8 mouse cellular contexts compared by ENCODE assay signal in the genomic region with DNA sequence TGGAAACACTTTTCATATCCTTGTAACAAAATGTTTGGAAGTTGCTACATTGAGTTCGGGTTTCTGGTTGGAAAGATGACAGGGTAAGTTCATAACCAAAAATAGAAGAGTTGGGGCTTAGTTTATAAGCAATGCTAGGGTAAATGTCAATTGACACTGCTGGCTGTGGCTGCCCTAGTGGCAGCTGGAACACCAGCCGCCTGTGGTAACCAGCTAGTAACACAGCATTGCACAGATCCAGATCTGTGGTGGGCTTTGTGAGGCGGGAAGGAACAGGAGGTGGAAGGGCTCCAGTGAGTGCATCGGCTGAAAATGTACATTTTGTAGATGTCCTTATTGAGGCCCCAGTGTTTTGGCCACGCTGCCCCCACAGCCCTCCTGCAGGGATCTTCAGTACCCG. TPM values are rescaled to one million over a fixed set of nuclear protein-coding genes. Genes with fewer than 3 reads are reported as not detected.
A peak's percentile ranks its signal among the peaks of the same experiment; 100 is the strongest.
DNase-seq lines count a peak whose midpoint lies in the region; ATAC-seq and TF ChIP-seq lines count a peak whose summit lies in the region.

No protein-coding gene starts in this region.

- H3K79me3 ChIP-seq in C2C12 (ENCODE audit: low read depth): peaks cover 23% of the 10 kb centered on the region

- no peak for TF ChIP-seq CTCF in C2C12 (IDR thresholded peaks at IDR 0.05; ENCODE audit: control insufficient read depth, insufficient read depth, insufficient read length)
- no peak for TF ChIP-seq CTCF in liver, postnatal 0 days (IDR thresholded peaks at IDR 0.05; ENCODE audit: low read depth)

- ATAC-seq in heart, embryonic 11.5 days (replicated peaks; ENCODE audit: insufficient number of reproducible peaks, low FRiP score, low TSS enrichment): no peak
- no peak for ATAC-seq in forebrain, embryonic 12.5 days (ENCODE audit: low FRiP score)
- ATAC-seq in liver, postnatal 0 days: no peak
- ATAC-seq in activated CD4-positive, CD25-positive, alpha-beta regulatory T cell, adult 4 months: no peak

- H3K9me3 ChIP-seq in heart, embryonic 11.5 days (replicated peaks; ENCODE audit: control insufficient read depth, low read length): no peaks in the 10 kb centered on the region
- no peaks in the 10 kb centered on the region for H3K9me3 ChIP-seq in forebrain, embryonic 12.5 days
- H3K9me3 ChIP-seq in liver, postnatal 0 days (ENCODE audit: low read length): no peaks in the 10 kb centered on the region

- H3K27ac ChIP-seq in heart, embryonic 11.5 days (ENCODE audit: low read depth, low read length): no peak overlapping the region
- no peak overlapping the region for H3K27ac ChIP-seq in forebrain, embryonic 12.5 days
- H3K27ac ChIP-seq in liver, postnatal 0 days (ENCODE audit: low read depth): no peak overlapping the region

- 43% methylated on average over 6 of the region's 6 CpGs for WGBS in heart, embryonic 11.5 days (ENCODE audit: insufficient replicate concordance)
- WGBS in forebrain, embryonic 12.5 days: 44% methylated on average over 6 of the region's 6 CpGs
- WGBS in liver, postnatal 0 days (ENCODE audit: insufficient replicate concordance): 33% methylated on average over 6 of the region's 6 CpGs

- peak overlapping the region; percentile 84 for H3K4me3 ChIP-seq in heart, embryonic 11.5 days (ENCODE audit: low read depth, low read length)
- peak overlapping the region; percentile 75 for H3K4me3 ChIP-seq in C2C12 (ENCODE audit: insufficient read depth, poor library complexity, severe bottlenecking)
- H3K4me3 ChIP-seq in forebrain, embryonic 12.5 days (replicated peaks): peak overlapping the region; percentile 94
- peak overlapping the region; percentile 92 for H3K4me3 ChIP-seq in liver, postnatal 0 days (ENCODE audit: low read depth, low read length)

- H3K4me1 ChIP-seq in heart, embryonic 11.5 days (ENCODE audit: control insufficient read depth, insufficient read depth, low read length): peaks cover 4% of the 10 kb centered on the region
- H3K4me1 ChIP-seq in forebrain, embryonic 12.5 days: peaks cover 34% of the 10 kb centered on the region
- peaks cover 15% of the 10 kb centered on the region for H3K4me1 ChIP-seq in liver, postnatal 0 days (ENCODE audit: insufficient read depth)

- H3K79me2 ChIP-seq in C2C12 (ENCODE audit: control insufficient read depth, insufficient read depth): peaks cover 40% of the 10 kb centered on the region

- peak overlapping the region; percentile 57 for H3ac ChIP-seq in C2C12 (ENCODE audit: control insufficient read depth, insufficient read length, low read depth)

- no peak for DNase-seq in heart, postnatal 10 days
- DNase-seq in liver, postnatal 0 days: no peak
- DNase-seq in frontal cortex, adult 2 months (ENCODE audit: extremely low spot score in 1 of 2, low spot score in 1 of 2): no peak
- DNase-seq in left cerebral cortex, adult 8-10 months (ENCODE audit: low spot score in 2 of 2): no peak

- H3K4me2 ChIP-seq in heart, embryonic 11.5 days: peak overlapping the region; percentile 96
- H3K4me2 ChIP-seq in forebrain, embryonic 12.5 days: peak overlapping the region; percentile 94
- peak overlapping the region; percentile 99 for H3K4me2 ChIP-seq in liver, postnatal 0 days (ENCODE audit: low read depth, low read length)

- peaks cover 4% of the 10 kb centered on the region for H3K36me3 ChIP-seq in heart, embryonic 11.5 days (ENCODE audit: control insufficient read depth, insufficient read depth, low read length)
- H3K36me3 ChIP-seq in C2C12 (ENCODE audit: control insufficient read depth, insufficient read depth): peaks cover 10% of the 10 kb centered on the region
- peaks cover 29% of the 10 kb centered on the region for H3K36me3 ChIP-seq in forebrain, embryonic 12.5 days (replicated peaks)
- H3K36me3 ChIP-seq in liver, postnatal 0 days (replicated peaks; ENCODE audit: insufficient read depth, low read length): peaks cover 12% of the 10 kb centered on the region

- intact Hi-C loops in heart, postnatal 10 days (cut with DNase I): loop anchor here (1.0 kb wide), 1 partner anchor 37 kb away; no protein-coding TSS in a partner anchor

- peak overlapping the region; percentile 65; the same call in 1 of the 2 replicates for H3K9ac ChIP-seq in heart, embryonic 11.5 days (ENCODE audit: low read depth, low read length)
- peak overlapping the region; percentile 94 for H3K9ac ChIP-seq in forebrain, embryonic 12.5 days
- peak overlapping the region; percentile 84 for H3K9ac ChIP-seq in liver, postnatal 0 days (replicated peaks)

- TF ChIP-seq EP300 in liver, postnatal 0 days (IDR thresholded peaks at IDR 0.05; ENCODE audit: low read depth): no peak

- no peaks in the 10 kb centered on the region for H3K27me3 ChIP-seq in heart, embryonic 11.5 days (ENCODE audit: control insufficient read depth, insufficient read depth, low read length)
- no peaks in the 10 kb centered on the region for H3K27me3 ChIP-seq in C2C12 (ENCODE audit: control insufficient read depth, insufficient read depth, insufficient read length)
- no peaks in the 10 kb centered on the region for H3K27me3 ChIP-seq in forebrain, embryonic 12.5 days
- H3K27me3 ChIP-seq in liver, postnatal 0 days (ENCODE audit: insufficient read depth, low read length): no peaks in the 10 kb centered on the region

TF ChIP-seq in C2C12, 6 proteins besides CTCF, POLR2A, EP300 and RAD21:
- no peak for TF ChIP-seq MAX (IDR thresholded peaks at IDR 0.05)
- no peak for TF ChIP-seq MYOD1 (IDR thresholded peaks at IDR 0.05; ENCODE audit: control insufficient read depth, insufficient read length, low read depth)
- TF ChIP-seq MYOG (IDR thresholded peaks at IDR 0.05; ENCODE audit: control insufficient read depth, extremely low read depth, insufficient read length): no peak

RNA-seq across cellular contexts. Expression of a gene that starts 0.8 kb away (rescaled TPM):
- polyA plus RNA-seq in heart, embryonic 11.5 days (2014; fragmentation: Nextera tagmentation; extraction: Ambion mirVana): 11.4 and 14.3 TPM in 2 replicates
- 10 to 100 TPM; 23.6 to 24.4 TPM for total RNA-seq in heart, postnatal 10 days (2021)
- polyA plus RNA-seq in C2C12 (2012; fragmentation: generic; extraction: Trizol): 19.8 TPM
- polyA plus RNA-seq in forebrain, embryonic 12.5 days (2016; fragmentation: Nextera tagmentation; extraction: Ambion mirVana): 21.4 and 22.5 TPM in 2 replicates
- polyA plus RNA-seq in liver, postnatal 0 days (2015; fragmentation: Nextera tagmentation; extraction: Ambion mirVana): 1.9 and 2.5 TPM in 2 replicates
- 21.0 and 21.2 TPM in 2 replicates for polyA plus RNA-seq in frontal cortex, adult 2 months (2012; rRNA removed)
- 10 to 100 TPM; 28.4 to 35.3 (median 32.8) TPM for total RNA-seq in left cerebral cortex, adult 8-10 months (2022)
- 1 to 10 TPM; 2.7 to 3.8 TPM for polyA plus RNA-seq in activated CD4-positive, CD25-positive, alpha-beta regulatory T cell, adult 4 months (2017; shearing (Covaris generic))

RNA-seq across cellular contexts. Expression of a gene that starts 0.8 kb away (rescaled TPM):
- polyA plus RNA-seq in heart, embryonic 11.5 days (2014; fragmentation: Nextera tagmentation; extraction: Ambion mirVana): 4.9 and 7.5 TPM in 2 replicates
- total RNA-seq in heart, postnatal 10 days (2021): 1 to 10 TPM; 4.7 to 4.8 TPM
- 3.2 TPM for polyA plus RNA-seq in C2C12 (2012; fragmentation: generic; extraction: Trizol)
- 9.9 and 11.9 TPM in 2 replicates for polyA plus RNA-seq in forebrain, embryonic 12.5 days (2016; fragmentation: Nextera tagmentation; extraction: Ambion mirVana)
- 3.6 and 4.6 TPM in 2 replicates for polyA plus RNA-seq in liver, postnatal 0 days (2015; fragmentation: Nextera tagmentation; extraction: Ambion mirVana)
- polyA plus RNA-seq in frontal cortex, adult 2 months (2012; rRNA removed): 22.9 and 25.2 TPM in 2 replicates
- 10 to 100 TPM in 3 of 4 experiments, 1 to 10 TPM in 1; 9.4 to 14.0 (median 11.4) TPM for total RNA-seq in left cerebral cortex, adult 8-10 months (2022)
- 10 to 100 TPM in 1 of 2 experiments, 1 to 10 TPM in 1; 9.5 to 16.9 TPM for polyA plus RNA-seq in activated CD4-positive, CD25-positive, alpha-beta regulatory T cell, adult 4 months (2017; shearing (Covaris generic))

RNA-seq across cellular contexts. Expression of a gene that starts 18.7 kb away (rescaled TPM):
- 50.5 and 57.8 TPM in 2 replicates for polyA plus RNA-seq in heart, embryonic 11.5 days (2014; fragmentation: Nextera tagmentation; extraction: Ambion mirVana)
- total RNA-seq in heart, postnatal 10 days (2021): 10 to 100 TPM; 12.3 to 16.4 TPM
- 39.8 TPM for polyA plus RNA-seq in C2C12 (2012; fragmentation: generic; extraction: Trizol)
- 91.6 and 96.0 TPM in 2 replicates for polyA plus RNA-seq in forebrain, embryonic 12.5 days (2016; fragmentation: Nextera tagmentation; extraction: Ambion mirVana)
- polyA plus RNA-seq in liver, postnatal 0 days (2015; fragmentation: Nextera tagmentation; extraction: Ambion mirVana): 56.1 and 59.5 TPM in 2 replicates
- polyA plus RNA-seq in frontal cortex, adult 2 months (2012; rRNA removed): 32.7 and 34.5 TPM in 2 replicates
- total RNA-seq in left cerebral cortex, adult 8-10 months (2022): 10 to 100 TPM; 22.8 to 30.7 (median 24.1) TPM
- 100 to 1,000 TPM in 1 of 2 experiments, 10 to 100 TPM in 1; 89.3 to 113 TPM for polyA plus RNA-seq in activated CD4-positive, CD25-positive, alpha-beta regulatory T cell, adult 4 months (2017; shearing (Covaris generic))

RNA-seq across cellular contexts. Expression of a gene that starts 35.8 kb away (rescaled TPM):
- 13.4 and 14.7 TPM in 2 replicates for polyA plus RNA-seq in heart, embryonic 11.5 days (2014; fragmentation: Nextera tagmentation; extraction: Ambion mirVana)
- total RNA-seq in heart, postnatal 10 days (2021): 10 to 100 TPM; 38.6 to 42.2 TPM
- 41.7 TPM for polyA plus RNA-seq in C2C12 (2012; fragmentation: generic; extraction: Trizol)
- polyA plus RNA-seq in forebrain, embryonic 12.5 days (2016; fragmentation: Nextera tagmentation; extraction: Ambion mirVana): 32.5 and 32.6 TPM in 2 replicates
- 9.4 and 11.7 TPM in 2 replicates for polyA plus RNA-seq in liver, postnatal 0 days (2015; fragmentation: Nextera tagmentation; extraction: Ambion mirVana)
- 49.0 and 51.1 TPM in 2 replicates for polyA plus RNA-seq in frontal cortex, adult 2 months (2012; rRNA removed)
- 10 to 100 TPM; 55.0 to 72.7 (median 62.6) TPM for total RNA-seq in left cerebral cortex, adult 8-10 months (2022)
- polyA plus RNA-seq in activated CD4-positive, CD25-positive, alpha-beta regulatory T cell, adult 4 months (2017; shearing (Covaris generic)): 1 to 10 TPM; 4.7 to 5.2 TPM

RNA-seq across cellular contexts. Expression of a gene that starts 50.3 kb away (rescaled TPM):
- polyA plus RNA-seq in heart, embryonic 11.5 days (2014; fragmentation: Nextera tagmentation; extraction: Ambion mirVana): 95.7 and 104 TPM in 2 replicates
- 10 to 100 TPM in 1 of 2 experiments, 1 to 10 TPM in 1; 8.6 to 10.3 TPM for total RNA-seq in heart, postnatal 10 days (2021)
- polyA plus RNA-seq in C2C12 (2012; fragmentation: generic; extraction: Trizol): 2.2 TPM
- 3.0 and 3.8 TPM in 2 replicates for polyA plus RNA-seq in forebrain, embryonic 12.5 days (2016; fragmentation: Nextera tagmentation; extraction: Ambion mirVana)
- polyA plus RNA-seq in liver, postnatal 0 days (2015; fragmentation: Nextera tagmentation; extraction: Ambion mirVana): 86.4 and 93.6 TPM in 2 replicates
- polyA plus RNA-seq in frontal cortex, adult 2 months (2012; rRNA removed): 19.4 and 20.0 TPM in 2 replicates
- total RNA-seq in left cerebral cortex, adult 8-10 months (2022): 10 to 100 TPM; 11.7 to 21.4 (median 16.5) TPM
- 1 to 10 TPM in 1 of 2 experiments, not detected in 1; 1.0 TPM for polyA plus RNA-seq in activated CD4-positive, CD25-positive, alpha-beta regulatory T cell, adult 4 months (2017; shearing (Covaris generic))
